Mouse (Mus musculus) embryonic fibroblast, embryonic 13.5 days (primary cell): ENCODE results near the gene Uqcrc1. TPM values are rescaled to one million over a fixed set of nuclear protein-coding genes. Genes with fewer than 3 reads are reported as not detected.

Experiments
- H3K27ac ChIP-seq: 2 replicates; pipeline ENCODE4 v1.5.1; 2012; ENCODE audit warnings: low read length, control low read depth, inconsistent platforms; ENCODE audit not compliant: insufficient read depth
- H3K4me1 ChIP-seq: 2 replicates; pipeline ENCODE4 v1.6.1; 2011; ENCODE audit warnings: low read length; ENCODE audit not compliant: control insufficient read depth, insufficient read depth
- H3K4me3 ChIP-seq: 2 replicates; pipeline ENCODE4 v1.5.1; 2011; ENCODE audit warnings: mild to moderate bottlenecking, control low read depth, low read length; ENCODE audit not compliant: insufficient read depth
- CTCF ChIP-seq: IDR thresholded peaks from 2 replicates; pipeline ENCODE4 v1.5.1; 2011; ENCODE audit warnings: mild to moderate bottlenecking, control low read depth, low read length, moderate library complexity, borderline replicate concordance; ENCODE audit not compliant: insufficient read depth
- POLR2A ChIP-seq: IDR thresholded peaks from 2 replicates; pipeline ENCODE4 v1.6.1; 2011; ENCODE audit warnings: low read depth, mild to moderate bottlenecking, control low read depth, low read length, moderate library complexity
- polyA plus RNA-seq: library from polyadenylated mRNA; stranded (reverse); fragments of >200 nt; gene quantifications from 2 replicates; pipeline ENCODE4 v1.2.4, GENCODE M21; 2011; ENCODE audit warnings: low read depth; ENCODE audit not compliant: missing spikeins, insufficient read length

The Uqcrc1 gene
- polyA plus RNA-seq, 1 experiment = 176 TPM

DNA sequence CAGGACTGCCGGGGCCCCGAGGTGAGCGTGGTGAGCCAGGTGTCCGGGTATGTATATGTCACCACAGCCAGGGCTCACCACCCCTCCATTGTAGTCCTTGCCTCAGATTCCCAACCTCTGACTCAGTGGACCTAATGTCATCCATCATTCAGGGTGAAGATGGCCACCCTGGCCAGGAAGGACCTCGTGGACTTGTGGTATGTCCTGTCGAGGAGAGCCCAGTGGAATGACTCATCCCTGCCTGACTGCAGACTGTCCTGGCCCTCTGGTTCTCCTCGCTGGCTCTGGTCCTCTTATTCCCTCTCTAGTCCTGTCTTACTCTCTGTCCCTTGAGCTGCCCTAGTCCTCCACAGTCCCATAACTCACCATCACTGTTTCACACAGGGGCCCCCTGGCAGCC, 41.5 kb downstream of the Uqcrc1 start:
- TF ChIP-seq POLR2A = no peak
- no peak for TF ChIP-seq CTCF
- H3K4me1 ChIP-seq = peaks cover 14% of the 10 kb centered on the region
- no peak overlapping the region for H3K4me3 ChIP-seq
- peak overlapping the region; percentile 63 for H3K27ac ChIP-seq

DNA sequence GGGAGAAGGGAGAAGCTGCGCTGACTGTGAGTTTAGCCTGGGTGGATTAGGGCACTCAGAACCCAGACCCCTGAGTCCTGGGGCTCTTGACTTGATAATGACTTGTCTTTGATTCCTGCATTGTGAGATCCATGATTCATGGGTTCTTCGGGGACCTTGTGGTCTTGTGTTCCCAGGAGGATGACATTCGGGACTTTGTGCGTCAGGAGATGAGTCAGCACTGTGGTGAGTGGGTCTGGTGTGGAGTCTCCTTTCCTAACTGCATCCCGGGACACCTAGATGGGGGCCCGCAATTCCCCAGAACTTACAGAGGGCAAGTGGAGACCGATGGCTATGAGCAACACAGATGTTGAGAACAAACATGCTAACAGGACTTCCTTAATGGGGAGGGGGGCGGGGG, 46.1 kb downstream of the Uqcrc1 start:
- no peak overlapping the region; the same call in 1 of the 2 replicates for H3K27ac ChIP-seq
- TF ChIP-seq CTCF (no peak), POLR2A (no peak)
- H3K4me3 ChIP-seq = no peak overlapping the region
- peaks cover 14% of the 10 kb centered on the region for H3K4me1 ChIP-seq

DNA sequence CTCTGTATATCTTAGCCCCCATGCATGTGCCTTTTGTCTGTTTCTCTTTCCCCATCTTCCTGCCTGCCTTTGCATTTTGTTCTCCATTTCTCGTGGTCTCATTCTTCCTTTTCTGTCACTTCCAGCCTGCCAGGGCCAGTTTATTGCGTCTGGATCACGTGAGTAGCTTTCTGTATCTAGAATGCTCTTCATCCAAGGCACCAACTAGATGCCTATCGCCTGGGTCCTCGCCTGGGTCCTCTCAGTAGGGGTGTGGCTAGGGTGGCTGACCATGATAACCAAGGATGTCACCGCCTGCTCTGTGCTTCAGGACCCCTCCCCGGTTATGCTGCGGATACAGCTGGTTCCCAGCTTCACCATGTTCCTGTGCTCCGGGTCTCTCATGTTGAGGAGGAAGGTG, 46.8 kb downstream of the Uqcrc1 start:
- peak overlapping the region; percentile 48; the same call in 1 of the 2 replicates for H3K27ac ChIP-seq
- TF ChIP-seq CTCF = no peak
- no peak for TF ChIP-seq POLR2A
- no peak overlapping the region for H3K4me3 ChIP-seq
- peaks cover 14% of the 10 kb centered on the region for H3K4me1 ChIP-seq

DNA sequence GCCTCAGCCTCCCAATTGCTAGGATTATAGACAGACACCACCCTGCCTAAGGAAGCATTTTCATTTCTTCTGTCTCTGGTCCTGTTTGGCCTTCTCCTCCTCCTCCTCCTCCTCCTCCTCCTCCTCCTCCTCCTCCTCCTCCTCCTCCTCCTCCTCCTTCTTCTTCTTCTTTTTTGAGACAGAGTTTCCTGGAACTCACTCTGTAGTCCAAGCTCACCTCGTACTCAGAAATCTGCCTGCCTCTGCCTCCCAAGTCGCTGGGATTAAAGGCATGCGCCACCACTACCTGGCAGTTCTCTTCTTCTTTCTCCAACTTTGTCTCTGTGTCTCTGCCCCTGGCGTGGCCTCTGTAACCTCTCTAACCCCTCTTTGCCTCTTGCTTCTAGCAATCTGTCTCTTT, 49.3 kb downstream of the Uqcrc1 start, which contains the start of gene Ucn2:
Gene Ucn2 (plus strand): TSS at position 301 of the 400 bp plus-strand sequence.
- Histone ChIP-seq H3K27ac (no peak within 1 kb of the TSS), H3K4me1 (peaks cover 9% of the 10 kb centered on the region)
- TF ChIP-seq POLR2A (no peak), CTCF (no peak)

DNA sequence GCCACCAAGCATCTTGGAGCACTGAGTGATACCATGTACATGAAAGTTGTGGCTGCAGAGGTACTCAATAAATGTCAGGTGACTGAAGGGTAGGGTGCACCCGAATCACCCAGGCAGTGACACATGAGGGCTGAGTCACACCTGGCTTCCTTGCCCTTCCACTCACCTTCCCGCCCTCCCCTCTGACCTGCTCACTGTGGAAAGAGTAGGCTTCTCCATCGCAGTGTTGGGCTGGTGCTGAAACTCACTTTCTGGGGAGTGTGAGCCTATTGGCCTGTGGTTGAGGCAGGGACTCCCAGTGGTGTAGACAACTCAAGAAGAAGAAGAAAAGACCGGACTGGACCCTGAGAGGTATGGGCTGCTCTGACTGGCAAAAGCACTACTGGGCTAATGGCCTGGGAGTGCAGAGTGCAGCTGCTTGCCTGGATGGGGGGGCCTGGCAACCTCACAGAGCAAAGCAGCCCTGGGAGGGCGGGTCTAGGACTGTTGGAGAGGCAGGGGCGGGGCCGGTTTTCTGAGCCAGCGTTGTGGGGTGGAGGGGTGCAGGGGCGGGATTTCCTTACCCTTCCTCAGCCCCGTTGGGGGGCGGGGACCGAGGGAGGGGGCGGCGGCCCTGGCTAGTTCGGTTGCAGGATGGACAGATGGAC, 51.4 kb downstream of the Uqcrc1 start:
- Histone ChIP-seq H3K27ac (no peak overlapping the region), H3K4me1 (peaks cover 1% of the 10 kb centered on the region; the same call in 1 of the 2 replicates), H3K4me3 (no peak overlapping the region)
- TF ChIP-seq CTCF = no peak
- TF ChIP-seq POLR2A = no peak

More for the DNA sequence above, 49.3 kb downstream of the Uqcrc1 start, which contains the start of gene Ucn2:
- H3K4me3 ChIP-seq = no peak within 1 kb of the TSS

DNA sequence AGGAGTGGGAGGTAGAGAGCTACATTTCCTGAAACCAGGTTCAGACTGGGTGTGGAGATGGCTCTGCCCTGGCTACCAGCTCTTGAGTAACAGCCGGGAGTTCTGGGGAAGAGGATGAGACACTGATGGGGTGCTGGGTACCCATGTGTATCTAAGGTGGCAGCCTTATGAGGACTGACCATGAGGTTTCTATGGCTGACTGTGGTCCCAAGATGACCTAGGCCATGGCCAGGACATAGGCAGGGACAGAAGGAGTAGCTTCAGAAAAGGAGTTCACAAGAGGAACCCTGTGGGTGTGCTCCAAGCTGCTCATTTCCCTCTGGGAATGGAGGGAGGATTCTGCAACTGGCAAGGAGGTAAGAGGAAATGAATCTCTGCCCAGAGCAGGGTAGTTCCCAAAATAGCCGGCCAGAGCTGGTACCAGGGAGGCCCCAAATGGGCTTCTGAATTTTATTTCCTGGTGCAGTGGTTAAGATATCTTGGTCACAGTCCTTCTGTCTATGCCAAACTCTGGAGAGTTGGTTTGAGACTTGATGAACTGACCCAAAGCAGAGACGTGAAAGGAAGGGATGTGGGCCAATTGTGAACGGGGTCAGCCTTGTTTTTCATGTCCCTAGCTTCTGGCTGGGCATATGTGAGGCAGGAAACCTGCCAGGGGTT, 53.5 kb downstream of the Uqcrc1 start:
- TF ChIP-seq POLR2A = no peak
- TF ChIP-seq CTCF = no peak
- H3K27ac ChIP-seq = peak overlapping the region; percentile 7; the same call in 1 of the 2 replicates
- H3K4me1 ChIP-seq = no peaks in the 10 kb centered on the region
- H3K4me3 ChIP-seq = no peak overlapping the region

DNA sequence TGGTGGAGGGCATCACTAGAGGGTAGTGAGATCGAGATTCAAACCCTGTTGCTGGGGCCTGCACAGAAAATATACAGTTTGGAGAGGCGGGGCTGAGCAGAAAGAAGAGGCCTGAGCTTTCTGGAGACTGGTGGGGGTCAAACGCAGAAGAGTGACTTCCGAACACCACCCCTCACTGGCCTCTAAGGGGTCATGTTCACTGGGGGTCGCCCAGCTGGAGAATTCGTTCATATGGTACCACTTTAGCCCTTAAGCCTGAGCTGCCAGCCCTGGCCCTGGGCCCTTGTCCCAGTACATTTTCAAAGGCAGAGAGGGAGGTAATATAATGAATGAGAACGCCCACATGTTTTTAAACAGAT, 54.0 kb downstream of the Uqcrc1 start:
- Histone ChIP-seq H3K4me1 (no peaks in the 10 kb centered on the region), H3K4me3 (no peak overlapping the region), H3K27ac (peak overlapping the region; percentile 7; the same call in 1 of the 2 replicates)
- TF ChIP-seq POLR2A (no peak), CTCF (no peak)

DNA sequence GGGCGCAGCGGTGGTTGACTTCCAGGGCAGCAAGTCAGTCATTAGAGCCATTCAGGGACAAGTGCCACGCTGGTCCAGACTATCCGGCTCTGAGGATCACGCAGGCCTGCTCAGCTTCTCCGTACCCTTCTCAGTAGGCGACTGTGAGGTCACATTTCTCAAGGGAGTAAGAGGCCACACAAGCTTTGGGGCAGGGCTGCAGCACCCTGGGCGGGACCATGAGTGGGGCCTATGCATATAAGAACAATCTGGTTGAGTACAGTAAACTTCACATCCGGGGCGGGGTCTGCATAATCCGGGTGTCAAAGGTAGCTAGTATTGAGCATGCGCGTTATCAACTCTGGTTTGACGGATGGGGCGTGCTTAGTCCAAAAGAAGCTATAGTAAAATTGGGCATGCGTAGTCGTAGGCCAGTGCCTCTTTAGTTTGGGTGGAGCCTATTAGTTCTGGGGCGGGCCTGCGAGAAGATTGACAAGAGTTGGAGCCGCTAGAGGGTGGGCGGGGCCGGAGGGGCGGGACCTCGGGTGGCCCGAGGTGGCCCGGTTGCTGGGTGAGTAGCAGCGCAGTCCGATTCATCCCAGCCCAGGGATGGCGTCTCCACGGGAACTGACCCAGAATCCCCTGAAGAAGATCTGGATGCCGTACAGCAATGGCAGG, 55.1 kb downstream of the Uqcrc1 start, which contains the start of gene Pfkfb4:
Gene Pfkfb4 (plus strand): TSS at position 351 of the 657 bp plus-strand sequence.
- Histone ChIP-seq H3K4me1 (no peaks in the 10 kb centered on the region), H3K27ac (peak within 1 kb of the TSS; percentile 79), H3K4me3 (peak within 1 kb of the TSS; percentile 87)
- no peak for TF ChIP-seq CTCF
- peak; percentile 97 for TF ChIP-seq POLR2A

DNA sequence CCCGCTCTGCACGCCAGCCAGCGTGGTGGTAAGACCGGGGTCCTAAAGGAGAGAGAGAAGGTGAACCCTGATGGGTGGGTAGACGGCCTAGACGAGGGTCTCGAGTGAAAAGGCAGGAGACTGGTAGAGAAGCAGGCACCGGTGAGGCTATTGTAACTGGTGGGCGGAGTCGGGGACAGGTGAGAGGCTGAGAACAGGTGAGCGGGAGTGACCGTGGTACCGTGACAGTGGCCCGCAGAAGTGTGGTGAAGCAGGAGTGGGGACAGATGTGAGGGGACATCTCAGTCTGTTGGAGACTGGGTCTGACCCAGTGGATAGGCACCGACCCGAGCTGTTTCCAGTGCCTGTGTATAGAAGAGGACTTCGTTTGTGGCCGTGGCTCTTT, 55.6 kb downstream of the Uqcrc1 start:
- Histone ChIP-seq H3K4me3 (peak overlapping the region; percentile 87), H3K27ac (no peak overlapping the region), H3K4me1 (no peaks in the 10 kb centered on the region)
- no peak for TF ChIP-seq CTCF
- TF ChIP-seq POLR2A = no peak
